Mouse (Mus musculus) embryonic facial prominence, embryonic 15.5 days (tissue): ENCODE measurements around the gene Rnf8. TPM values are rescaled to one million over a fixed set of nuclear protein-coding genes. Genes with fewer than 3 reads are reported as not detected.

Source experiments
- ATAC-seq: fragments of 200-750 bp; cut with Nextera tagmentation; 2 replicates; pipeline ENCODE4 v1.8.0; 2017; ENCODE audit warnings: low read depth, moderate TSS enrichment; ENCODE audit not compliant: insufficient number of reproducible peaks, low FRiP score, low TSS enrichment
- H3K27ac ChIP-seq: fragments of 300-500 bp; sonication (generic); replicated peaks from 2 replicates; pipeline ENCODE4 v1.5.1; 2015; ENCODE audit warnings: mild to moderate bottlenecking, inconsistent platforms
- H3K27me3 ChIP-seq: fragments of 300-500 bp; sonication (generic); 2 replicates; pipeline ENCODE4 v1.6.1; 2015; ENCODE audit warnings: inconsistent platforms
- H3K36me3 ChIP-seq: fragments of 300-500 bp; sonication (generic); 2 replicates; pipeline ENCODE4 v1.6.1; 2015; ENCODE audit warnings: mild to moderate bottlenecking, inconsistent platforms
- H3K4me1 ChIP-seq: fragments of 300-500 bp; sonication (generic); 2 replicates; pipeline ENCODE4 v1.6.1; 2015; ENCODE audit warnings: inconsistent platforms
- H3K4me2 ChIP-seq: fragments of 300-500 bp; sonication (generic); replicated peaks from 2 replicates; pipeline ENCODE4 v1.6.1; 2015; ENCODE audit warnings: mild to moderate bottlenecking, inconsistent platforms
- H3K4me3 ChIP-seq: fragments of 300-500 bp; sonication (generic); replicated peaks from 2 replicates; pipeline ENCODE4 v1.5.1; 2015; ENCODE audit warnings: mild to moderate bottlenecking, inconsistent platforms
- H3K9ac ChIP-seq: fragments of 300-500 bp; sonication (generic); 2 replicates; pipeline ENCODE4 v1.6.1; 2015; ENCODE audit warnings: inconsistent platforms
- H3K9me3 ChIP-seq: fragments of 300-500 bp; sonication (generic); replicated peaks from 2 replicates; pipeline ENCODE4 v1.6.1; 2016; ENCODE audit warnings: inconsistent platforms
- WGBS: fragments of 180-500 bp; shearing (Covaris S2); methylation state at CpG from one replicate; pipeline ENCODE4 v1.1.7; 2015; 5-methylcytosine and 5-hydroxymethylcytosine counted together
- polyA plus RNA-seq: library from polyadenylated mRNA; unstranded; fragments of >200 nt; fragmentation: Nextera tagmentation; extraction: Ambion mirVana; gene quantifications from 2 replicates; pipeline ENCODE4 v1.2.1, GENCODE M21; 2015

Gene Rnf8
- polyA plus RNA-seq, 1 experiment from 2014 or later: 84.7 TPM

DNA sequence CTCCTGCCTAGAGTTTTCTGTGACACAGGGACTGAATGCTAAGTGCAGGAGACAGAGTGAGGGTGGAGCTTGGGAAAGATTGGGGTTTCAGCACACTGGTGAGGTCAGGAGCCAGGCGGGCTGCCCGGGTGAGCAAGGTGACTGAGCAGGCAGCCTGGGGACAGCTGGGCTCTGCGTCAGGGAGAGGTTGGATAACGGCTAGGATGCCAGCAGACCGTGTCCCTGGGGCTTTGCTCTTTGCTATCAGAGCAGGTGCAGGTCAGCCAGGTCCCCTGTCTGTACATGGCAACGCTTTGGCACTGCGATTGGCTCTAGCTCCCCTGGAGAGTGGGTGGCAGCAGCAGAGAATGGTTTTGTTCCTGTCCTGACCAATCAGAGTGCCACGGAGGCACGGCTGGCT, 12.7 kb downstream of the Rnf8 start:
- Histone ChIP-seq H3K9ac (no peak overlapping the region), H3K9me3 (no peaks in the 10 kb centered on the region), H3K27me3 (no peaks in the 10 kb centered on the region), H3K4me3 (no peak overlapping the region), H3K27ac (no peak overlapping the region), H3K4me2 (no peak overlapping the region), H3K4me1 (no peaks in the 10 kb centered on the region), H3K36me3 (peaks cover 89% of the 10 kb centered on the region)
- no peak for ATAC-seq
- 81% methylated on average over 9 of the region's 9 CpGs for WGBS

DNA sequence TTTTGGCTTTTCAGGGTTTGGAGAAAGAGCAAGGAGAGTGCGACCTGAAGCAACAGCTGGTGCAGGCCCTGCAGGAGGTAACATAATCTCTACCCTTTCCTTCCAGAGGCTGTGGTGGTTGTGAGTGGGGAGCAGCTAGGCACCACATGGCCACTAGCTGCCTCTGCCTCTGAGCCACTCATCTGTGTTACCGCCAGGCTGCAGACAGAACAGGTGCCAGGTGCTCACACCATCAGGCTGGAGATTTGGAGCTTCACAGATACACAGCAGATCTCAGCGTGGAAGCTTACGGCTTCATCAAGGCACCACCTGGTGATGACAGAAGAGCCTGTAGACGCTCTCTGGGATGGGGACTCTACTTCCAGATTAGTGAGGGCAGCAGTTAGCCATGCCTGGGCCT, 14.4 kb downstream of the Rnf8 start:
- H3K4me2 ChIP-seq: no peak overlapping the region
- WGBS: 79% methylated on average over 5 of the region's 5 CpGs
- no peak for ATAC-seq

GRCm38 (mm10) chr17:29629620-29630019, 15.0 kb downstream of the Rnf8 start:
- Histone ChIP-seq H3K4me1 (no peaks in the 10 kb centered on the region), H3K36me3 (peaks cover 90% of the 10 kb centered on the region), H3K27me3 (no peaks in the 10 kb centered on the region), H3K4me2 (no peak overlapping the region), H3K4me3 (no peak overlapping the region), H3K27ac (no peak overlapping the region), H3K9ac (no peak overlapping the region), H3K9me3 (no peaks in the 10 kb centered on the region)
- 85% methylated on average over 5 of the region's 5 CpGs for WGBS
- no peak for ATAC-seq

More for the DNA sequence above, 14.4 kb downstream of the Rnf8 start:
- Histone ChIP-seq H3K36me3 (peaks cover 89% of the 10 kb centered on the region), H3K27me3 (no peaks in the 10 kb centered on the region), H3K4me1 (no peaks in the 10 kb centered on the region), H3K4me3 (no peak overlapping the region), H3K9me3 (no peaks in the 10 kb centered on the region), H3K27ac (no peak overlapping the region), H3K9ac (no peak overlapping the region)

GRCm38 (mm10) chr17:29632312-29632711, 17.7 kb downstream of the Rnf8 start:
- no peak for ATAC-seq
- Histone ChIP-seq H3K9ac (no peak overlapping the region), H3K36me3 (peaks cover 92% of the 10 kb centered on the region), H3K4me2 (no peak overlapping the region), H3K4me1 (no peaks in the 10 kb centered on the region), H3K9me3 (no peaks in the 10 kb centered on the region), H3K27ac (no peak overlapping the region), H3K4me3 (no peak overlapping the region), H3K27me3 (no peaks in the 10 kb centered on the region)
- WGBS: 92% methylated on average over 11 of the region's 11 CpGs

- no peaks in the 10 kb centered on the region for H3K27me3 ChIP-seq
- H3K27ac ChIP-seq: no peak overlapping the region
- no peak overlapping the region for H3K4me2 ChIP-seq
- H3K4me1 ChIP-seq: 0 out of 2 replicates have a peak, but pooled peaks cover 3% of the 10 kb centered on the region
- H3K36me3 ChIP-seq: peaks cover 91% of the 10 kb centered on the region
- WGBS: 83% methylated on average over 8 of the region's 8 CpGs
- no peak for ATAC-seq
- no peak overlapping the region for H3K9ac ChIP-seq
- no peak overlapping the region for H3K4me3 ChIP-seq
- H3K9me3 ChIP-seq: no peaks in the 10 kb centered on the region
Measured at GRCm38 (mm10) chr17:29635492-29635891, 20.9 kb downstream of the Rnf8 start.

DNA sequence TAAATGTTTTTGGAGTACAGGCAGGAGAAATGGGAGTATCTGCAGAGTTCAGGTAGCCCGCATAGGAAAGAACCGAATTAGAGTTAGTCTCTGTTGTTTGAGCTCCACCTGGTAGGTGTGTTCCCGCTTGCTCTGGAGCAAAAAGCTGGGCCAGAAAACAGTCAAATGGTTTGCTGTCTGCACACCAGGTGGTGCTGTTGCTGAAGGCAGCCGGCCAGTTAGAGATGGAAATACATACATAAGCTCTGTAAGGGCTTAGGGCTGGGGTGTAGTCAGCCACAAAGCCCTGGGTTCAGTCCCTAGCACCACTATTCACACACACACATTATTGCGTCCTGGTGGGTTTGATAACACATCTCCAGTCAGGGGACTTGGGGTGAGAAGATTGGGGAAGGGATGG, 21.5 kb downstream of the Rnf8 start:
- no peaks in the 10 kb centered on the region for H3K27me3 ChIP-seq
- H3K9me3 ChIP-seq: no peaks in the 10 kb centered on the region
- WGBS: 69% methylated on average over 5 of the region's 5 CpGs
- H3K4me3 ChIP-seq: no peak overlapping the region
- H3K4me2 ChIP-seq: no peak overlapping the region
- peaks cover 91% of the 10 kb centered on the region for H3K36me3 ChIP-seq
- 0 out of 2 replicates have a peak, but pooled peaks cover 3% of the 10 kb centered on the region for H3K4me1 ChIP-seq
- no peak overlapping the region for H3K27ac ChIP-seq
- no peak overlapping the region for H3K9ac ChIP-seq
- no peak for ATAC-seq

DNA sequence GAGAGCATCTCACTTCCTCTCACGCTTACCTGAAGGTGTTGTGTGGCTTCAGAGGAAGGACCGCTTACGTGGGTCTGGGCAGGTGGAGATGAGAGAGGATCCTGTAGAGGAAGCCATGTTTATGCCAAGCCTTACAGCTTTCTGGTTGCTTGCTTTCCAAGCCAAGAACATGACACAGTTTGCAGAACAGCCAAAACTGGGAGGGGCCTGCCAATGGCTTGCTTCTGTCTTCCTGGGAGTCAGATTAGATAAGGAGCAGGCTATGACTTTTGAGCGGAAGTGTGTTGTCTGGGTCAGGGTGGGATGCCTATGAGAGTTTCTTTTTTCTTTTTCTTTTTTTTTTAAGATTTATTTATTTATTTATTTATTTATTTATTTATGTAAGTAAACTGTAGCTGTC, 22.8 kb downstream of the Rnf8 start:
- Histone ChIP-seq H3K9ac (no peak overlapping the region), H3K4me1 (0 out of 2 replicates have a peak, but pooled peaks cover 3% of the 10 kb centered on the region), H3K36me3 (peaks cover 91% of the 10 kb centered on the region), H3K27me3 (no peaks in the 10 kb centered on the region), H3K4me3 (no peak overlapping the region), H3K9me3 (no peaks in the 10 kb centered on the region), H3K4me2 (no peak overlapping the region), H3K27ac (no peak overlapping the region)
- WGBS: 91% methylated on average over 4 of the region's 4 CpGs
- ATAC-seq: no peak

DNA sequence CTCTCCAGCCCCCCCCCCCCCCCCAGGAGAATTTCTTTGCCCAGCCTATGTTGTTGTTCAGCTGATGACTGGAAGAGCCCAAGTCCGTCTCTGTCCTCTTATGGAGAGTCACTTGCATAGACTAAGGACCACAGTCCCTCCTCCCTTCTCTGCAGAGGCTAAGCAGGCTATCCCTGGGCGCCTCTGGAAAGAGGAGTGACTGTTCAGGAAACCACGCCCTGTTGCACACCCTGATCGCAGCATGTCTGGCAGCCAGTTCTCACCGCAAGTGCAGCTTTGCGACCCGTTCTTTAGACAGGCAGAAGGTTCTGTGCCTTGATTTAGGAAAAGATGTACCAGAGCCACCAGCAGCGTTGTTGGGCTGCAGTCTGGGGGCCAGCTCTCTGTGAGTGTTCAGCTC, 23.3 kb downstream of the Rnf8 start:
- 68% methylated on average over 8 of the region's 8 CpGs for WGBS
- Histone ChIP-seq H3K9me3 (no peaks in the 10 kb centered on the region), H3K27me3 (no peaks in the 10 kb centered on the region), H3K4me1 (0 out of 2 replicates have a peak, but pooled peaks cover 3% of the 10 kb centered on the region), H3K9ac (no peak overlapping the region), H3K27ac (no peak overlapping the region), H3K36me3 (peaks cover 91% of the 10 kb centered on the region), H3K4me2 (no peak overlapping the region), H3K4me3 (no peak overlapping the region)
- no peak for ATAC-seq

DNA sequence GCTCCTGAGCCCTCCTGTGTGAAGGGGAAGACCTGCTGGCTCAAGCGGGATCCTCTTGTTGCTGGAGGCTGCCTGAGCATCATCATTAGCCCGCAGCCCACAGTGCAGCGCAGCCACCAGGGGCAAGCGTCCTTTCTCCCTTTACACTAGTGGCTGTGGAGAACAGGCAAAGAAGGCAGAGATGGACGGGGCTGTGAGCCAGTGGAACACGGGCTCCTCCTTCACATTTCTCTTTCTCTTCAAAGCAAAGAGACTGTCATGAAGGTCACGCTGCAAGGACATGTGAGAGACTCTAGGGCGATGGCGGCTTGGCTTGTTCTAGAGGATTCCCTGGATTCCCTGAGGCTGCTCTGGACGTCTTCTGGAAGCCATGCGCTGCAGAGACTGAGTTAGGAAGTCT, 26.4 kb downstream of the Rnf8 start:
- Histone ChIP-seq H3K27ac (no peak overlapping the region), H3K27me3 (no peaks in the 10 kb centered on the region), H3K9me3 (no peaks in the 10 kb centered on the region), H3K36me3 (peaks cover 64% of the 10 kb centered on the region), H3K4me1 (peaks cover 8% of the 10 kb centered on the region; the same call in 1 of the 2 replicates), H3K4me2 (no peak overlapping the region), H3K4me3 (no peak overlapping the region), H3K9ac (no peak overlapping the region)
- 94% methylated on average over 11 of the region's 11 CpGs for WGBS
- ATAC-seq: no peak

- no peak overlapping the region for H3K27ac ChIP-seq
- no peak for ATAC-seq
- peaks cover 58% of the 10 kb centered on the region for H3K36me3 ChIP-seq
- no peak overlapping the region for H3K4me3 ChIP-seq
- WGBS: 73% methylated on average over 3 of the region's 3 CpGs
- H3K4me2 ChIP-seq: no peak overlapping the region
- no peaks in the 10 kb centered on the region for H3K9me3 ChIP-seq
- no peak overlapping the region for H3K9ac ChIP-seq
- no peaks in the 10 kb centered on the region for H3K27me3 ChIP-seq
- H3K4me1 ChIP-seq: peaks cover 8% of the 10 kb centered on the region; the same call in 1 of the 2 replicates
Measured at GRCm38 (mm10) chr17:29642219-29642618, 27.6 kb downstream of the Rnf8 start.

DNA sequence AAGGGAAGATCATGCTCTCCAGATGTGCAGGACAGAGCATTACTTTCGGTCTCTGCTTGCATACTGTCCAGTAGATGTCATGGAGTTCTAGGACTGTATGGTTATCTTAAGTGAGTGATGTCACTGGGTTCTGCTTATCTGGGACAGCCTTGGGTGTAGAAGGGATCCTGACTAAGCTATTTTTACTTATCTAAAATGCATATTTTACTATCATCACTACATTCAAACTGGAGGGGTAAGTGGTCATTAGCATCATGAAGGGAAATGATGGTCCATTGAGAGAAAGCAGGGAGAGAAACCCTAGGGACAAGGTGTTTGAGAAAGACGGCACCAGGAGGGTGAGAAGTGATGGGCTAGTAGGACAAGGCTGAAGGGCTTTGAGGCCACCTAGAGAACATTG, 43.7 kb downstream of the Rnf8 start:
- H3K4me3 ChIP-seq: no peak overlapping the region
- H3K4me2 ChIP-seq: no peak overlapping the region
- H3K9ac ChIP-seq: no peak overlapping the region
- 73% methylated on average over 2 of the region's 2 CpGs for WGBS
- ATAC-seq: no peak
- no peaks in the 10 kb centered on the region for H3K9me3 ChIP-seq
- H3K36me3 ChIP-seq: peaks cover 3% of the 10 kb centered on the region; the same call in 1 of the 2 replicates
- H3K27me3 ChIP-seq: no peaks in the 10 kb centered on the region
- peaks cover 6% of the 10 kb centered on the region for H3K4me1 ChIP-seq
- H3K27ac ChIP-seq: no peak overlapping the region

DNA sequence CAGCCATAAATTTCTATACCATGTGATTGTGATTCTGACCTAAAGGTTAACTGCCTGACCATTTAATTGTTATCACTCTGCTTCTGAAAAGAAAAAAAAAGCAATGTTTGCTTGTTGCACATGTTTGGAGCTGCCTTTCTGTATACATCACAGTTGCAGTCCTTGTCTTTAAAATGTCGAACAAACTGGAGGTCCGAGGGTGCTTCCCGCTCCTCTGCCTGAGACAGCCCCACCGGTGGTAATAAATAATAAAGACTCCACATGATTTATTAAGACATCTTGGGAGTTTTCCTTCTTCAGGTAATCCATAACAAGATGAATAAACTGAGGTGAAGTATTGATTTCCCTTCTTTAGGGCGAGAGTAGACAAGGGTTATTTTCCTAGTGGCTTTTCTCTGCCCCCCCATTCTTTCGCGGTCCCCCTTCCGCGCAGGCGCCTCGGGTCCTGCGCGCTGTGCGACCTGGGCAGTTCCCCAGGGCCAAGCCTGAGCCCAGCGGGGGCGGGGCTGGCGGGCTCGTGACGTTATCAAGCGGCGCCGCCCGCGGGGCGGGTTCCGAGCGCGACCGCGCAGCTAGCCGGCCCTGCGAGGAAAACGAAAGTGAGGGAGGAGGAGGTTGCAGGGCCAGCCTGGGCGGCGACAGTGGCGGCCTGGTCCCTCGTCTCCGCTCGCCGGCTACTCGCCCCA, 45.6 kb downstream of the Rnf8 start, which contains the start of gene Cmtr1:
TSS of gene Cmtr1 (plus strand) at position 520 of the 686 bp plus-strand sequence.
- H3K4me2 ChIP-seq: peak within 1 kb of the TSS; percentile 68
- peak within 1 kb of the TSS; percentile 90 for H3K27ac ChIP-seq
- under 1% methylated on average over 41 of the region's 41 CpGs for WGBS
- no peaks in the 10 kb centered on the region for H3K9me3 ChIP-seq
- H3K4me1 ChIP-seq: peaks cover 6% of the 10 kb centered on the region
- no peaks in the 10 kb centered on the region for H3K27me3 ChIP-seq
- peak within 1 kb of the TSS; percentile 94 for H3K9ac ChIP-seq
- ATAC-seq: peak; percentile 96
- peak within 1 kb of the TSS; percentile 98 for H3K4me3 ChIP-seq
- peaks cover 21% of the 10 kb centered on the region for H3K36me3 ChIP-seq
